In genomic region chr1:59160871-59161270, GRCm38 (mm10) we compare ENCODE assay signal across 12 mouse cellular contexts.
A peak's percentile ranks its signal among the peaks of the same experiment; 100 is the strongest.
DNase-seq lines count a peak whose midpoint lies in the region.
"Had no signal": no experiment of that assay in that cellular context is flagged by ENCODE, and none has a peak within 500 bp of the region (broad histone marks: within the 10 kb centered on the region; RNA-seq: fewer than 3 reads in every experiment).

No protein-coding gene starts in this region.

- DNase-seq in heart, adult 11 months = peak; percentile 83
- no peak for DNase-seq in heart, adult 9 months (ENCODE audit: low spot score in 2 of 2)
- DNase-seq in kidney, adult 8-10 months = peak; percentile 55 to 63
- DNase-seq in kidney, postnatal 4 days = no peak
- peak; percentile 83 for DNase-seq in kidney, adult 9 months
- DNase-seq in kidney, postnatal 36 days = peak; percentile 66 to 67
- no peak for DNase-seq in cerebellum, adult 9-10 months
- DNase-seq: adrenal gland, postnatal 36 days; cerebellum, adult 11 months; gastrocnemius, postnatal 36 days; heart, adult 18-20 months; heart, postnatal 14 days had no signal

Comparison
In these comparisons a context has a peak if more than half of its experiments do, and no peak if none do; other contexts are left out.
1. DNase-seq: peak in heart, adult 11 months (single experiment), kidney, adult 8-10 months (2 of 2), kidney, adult 9 months (single experiment) and kidney, postnatal 36 days (2 of 2); none in heart, adult 9 months (0 of 2), kidney, postnatal 4 days (0 of 2) and cerebellum, adult 9-10 months (single experiment).